Mouse (Mus musculus): ENCODE measurements around the gene Gars. TPM values are rescaled to one million over a fixed set of nuclear protein-coding genes. Genes with fewer than 3 reads are reported as not detected.

The Gars gene
- total RNA-seq, 2 experiments from 2014 or later = 60.7 to 62.6 TPM

DNA sequence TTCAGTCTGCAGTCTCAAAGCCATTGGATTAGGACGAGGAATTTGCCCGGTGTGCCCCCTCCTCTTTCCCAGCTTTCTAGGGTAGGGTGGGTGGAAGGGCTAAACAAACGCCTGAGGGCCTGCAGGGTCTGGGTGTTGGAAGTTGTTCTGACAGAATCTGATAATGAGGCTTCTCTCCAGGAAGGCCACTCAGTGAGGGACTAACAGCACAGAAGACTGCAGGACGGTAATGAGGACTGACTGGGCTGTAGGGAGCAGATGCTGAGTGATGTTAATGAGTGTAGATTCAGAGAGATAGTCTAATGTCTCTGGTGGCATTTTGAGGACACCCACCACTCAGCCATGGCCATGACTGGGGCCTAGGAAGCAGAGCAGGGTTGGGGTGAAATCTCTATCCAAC lies 49.5 kb downstream of the Gars start:
- intact Hi-C loops (cut with DNase I) = no loop called here
- no peak for DNase-seq

DNA sequence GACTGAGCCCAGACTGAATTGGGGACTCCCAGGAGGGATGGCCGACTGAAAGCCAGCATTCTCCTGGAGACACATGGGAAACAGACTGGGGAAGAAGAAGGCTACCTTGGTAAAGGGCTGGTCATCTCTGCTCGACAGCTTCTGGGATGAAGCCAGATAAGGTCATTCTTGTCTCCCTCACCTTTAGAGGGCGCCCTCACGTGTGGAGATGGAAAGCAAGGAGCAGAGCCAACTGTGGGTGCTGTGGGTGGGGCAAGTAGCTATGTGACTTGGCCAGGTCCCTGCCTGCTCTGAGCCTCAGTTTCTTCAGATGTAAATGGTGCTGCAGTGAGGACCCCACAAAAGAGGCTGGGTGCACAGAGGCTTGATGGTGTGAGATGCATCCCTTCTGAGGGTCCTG lies 52.8 kb downstream of the Gars start:
- intact Hi-C loops (cut with DNase I) = no loop called here
- DNase-seq = peak in 1 of 2 experiments; percentile 7

DNA sequence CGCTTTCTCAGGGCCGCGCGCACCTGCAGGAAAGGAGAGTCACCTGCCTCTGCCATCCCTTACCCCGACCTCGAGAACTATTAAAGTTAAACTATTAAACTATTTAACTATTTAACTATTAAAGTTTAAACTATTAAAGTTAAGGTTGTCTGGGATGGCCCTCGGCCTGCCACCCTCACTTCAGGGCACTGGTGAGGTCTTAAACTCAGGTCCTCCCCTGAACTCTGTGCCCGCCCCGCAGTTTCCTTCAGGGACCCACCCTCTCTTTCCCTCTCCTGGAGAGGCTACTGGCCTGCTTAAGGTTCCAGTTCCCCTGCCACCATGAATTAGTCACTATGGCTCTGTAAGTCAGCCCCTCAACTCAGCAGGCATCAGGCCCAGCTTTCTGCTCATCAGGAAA lies 53.6 kb downstream of the Gars start:
- intact Hi-C loops (cut with DNase I) = no loop called here

DNA sequence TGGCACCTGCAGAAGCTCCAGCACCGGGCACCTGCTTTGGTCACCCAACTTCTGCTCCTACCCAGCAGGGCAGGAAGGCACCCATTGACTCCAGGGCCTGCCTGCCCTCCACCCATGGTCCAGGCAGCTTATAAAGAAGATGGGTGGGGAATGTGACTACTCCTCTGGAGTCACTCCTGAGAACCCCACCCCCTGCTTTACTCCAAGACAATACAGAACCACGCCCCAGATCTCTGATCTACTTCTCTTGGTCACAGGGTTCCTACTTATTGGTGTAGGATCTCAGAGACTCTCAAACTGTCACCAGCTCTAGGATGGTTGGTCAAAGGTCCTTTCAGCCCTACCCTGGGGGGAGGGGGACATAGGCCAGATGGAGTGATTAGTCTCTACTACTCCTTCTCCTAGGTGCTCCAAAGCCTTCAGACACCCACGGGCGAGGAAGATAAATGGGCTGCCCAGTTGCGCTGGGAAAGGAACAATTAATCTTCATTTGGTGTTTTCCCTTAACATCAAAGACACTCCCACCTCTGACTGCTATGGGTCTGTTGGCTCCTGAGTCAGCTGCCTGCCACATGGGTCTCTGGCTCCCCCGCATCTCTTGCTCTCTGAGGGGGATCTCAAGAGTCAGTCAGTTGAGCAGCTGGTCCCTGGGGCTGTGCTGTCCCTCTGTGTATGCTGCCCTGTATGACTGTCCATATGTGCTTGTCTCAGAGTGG lies 55.8 kb downstream of the Gars start:
- no peak for DNase-seq
- intact Hi-C loops (cut with DNase I) = no loop called here

More for the DNA sequence above, 53.6 kb downstream of the Gars start:
- no peak for DNase-seq

DNA sequence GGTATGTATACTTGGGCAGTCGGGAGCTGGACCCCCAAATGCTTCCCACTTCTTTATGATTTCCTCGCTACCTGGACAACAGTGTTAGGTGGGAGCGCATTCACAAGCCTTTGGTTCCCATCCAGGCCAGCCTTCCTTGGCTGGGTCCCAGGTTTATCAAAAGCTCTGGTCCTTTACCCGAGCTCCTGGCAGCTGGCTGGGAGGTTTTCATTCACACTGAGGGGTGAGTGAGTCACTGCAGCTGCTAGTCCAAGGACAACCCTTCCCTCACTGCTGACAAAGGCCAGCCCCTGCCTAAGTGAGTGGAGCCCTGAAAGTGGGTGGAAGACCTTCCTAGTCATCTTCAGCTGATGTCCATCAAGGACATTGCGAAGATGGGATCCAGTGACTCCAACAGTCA lies 60.2 kb downstream of the Gars start:
- intact Hi-C loops (cut with DNase I) = no loop called here
- peak in 1 of 2 experiments; percentile 4 for DNase-seq

DNA sequence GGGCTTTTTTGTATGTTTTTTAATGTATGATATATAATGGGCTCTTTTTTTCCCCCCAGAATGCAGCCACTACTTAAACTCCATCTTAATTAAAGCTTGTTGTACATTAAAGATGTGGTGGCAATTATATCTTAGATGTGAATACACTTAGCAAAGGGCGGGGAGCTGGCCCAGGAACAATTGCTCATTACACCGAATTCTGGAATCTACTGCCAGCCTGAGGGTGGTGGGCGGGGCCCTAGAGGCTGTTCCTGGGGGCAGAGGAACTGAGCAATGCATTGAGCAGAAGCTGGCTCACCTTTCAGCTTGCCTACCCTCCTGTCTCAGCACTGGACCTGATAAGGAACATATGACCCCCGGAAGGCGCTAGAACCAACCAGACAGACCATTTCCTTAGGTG lies 60.8 kb downstream of the Gars start:
- no peak for DNase-seq
- intact Hi-C loops (cut with DNase I) = no loop called here

DNA sequence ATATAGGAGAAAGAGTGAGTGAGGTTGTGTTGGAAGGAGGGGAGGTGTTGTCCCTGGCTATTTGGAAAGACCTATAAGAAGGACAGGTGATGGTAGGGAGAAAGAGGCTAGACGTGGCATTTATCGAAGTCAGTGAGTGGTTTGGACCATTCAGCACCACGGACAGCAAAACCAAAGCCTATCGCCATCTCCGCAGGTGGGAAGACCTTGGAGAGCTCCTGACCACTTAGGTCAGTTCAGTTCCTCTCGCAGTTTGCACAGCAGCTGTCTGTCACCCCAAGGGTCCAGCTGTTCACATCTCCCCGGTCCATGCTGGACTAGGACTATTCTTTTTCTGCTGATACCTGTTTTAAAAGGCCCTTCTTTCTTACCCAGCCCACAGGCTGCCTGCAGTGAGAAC lies 70.6 kb downstream of the Gars start:
- no peak for DNase-seq
- intact Hi-C loops (cut with DNase I) = no loop called here

DNA sequence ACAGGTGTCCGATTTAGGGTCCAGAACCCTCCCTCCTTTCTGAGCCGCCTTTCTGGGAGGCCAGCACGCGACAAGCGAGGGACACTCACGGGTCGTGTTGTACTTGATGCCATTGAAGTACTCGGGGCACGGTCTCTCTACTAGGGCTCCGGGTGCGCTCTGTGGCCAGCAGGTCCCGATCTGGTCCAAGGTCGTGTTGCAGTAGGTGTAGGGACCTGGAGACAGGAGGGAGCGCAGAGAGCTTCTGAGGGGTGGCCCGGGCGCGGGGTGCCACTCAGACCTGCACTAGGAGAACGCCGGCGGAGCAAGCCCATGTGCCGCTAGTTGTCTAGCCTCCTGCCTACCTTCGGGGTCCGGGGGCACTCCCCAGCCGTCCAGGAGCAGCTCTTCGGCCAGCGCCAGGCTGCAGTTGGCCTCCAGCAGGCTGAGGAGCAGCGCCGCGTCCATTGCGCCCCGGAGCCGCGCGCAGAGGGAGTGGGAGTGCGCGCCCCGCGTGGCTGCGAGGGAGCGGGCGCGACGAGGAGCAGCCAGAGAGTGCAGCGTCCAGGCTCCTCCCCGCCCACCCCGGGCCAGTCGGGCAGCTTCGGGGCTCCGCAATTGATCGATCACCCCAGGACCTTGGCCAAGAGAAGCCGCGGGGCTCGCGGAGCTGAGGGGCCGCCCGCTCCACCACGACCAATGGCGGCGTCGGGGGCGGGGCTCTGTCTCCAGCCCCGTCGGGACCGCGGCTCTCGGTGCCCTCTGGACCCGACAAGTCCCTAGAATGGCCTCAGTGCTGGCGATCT lies 79.7 kb downstream of the Gars start:
- intact Hi-C loops (cut with DNase I) = no loop called here
- DNase-seq = peak in 1 of 2 experiments; percentile 14

DNA sequence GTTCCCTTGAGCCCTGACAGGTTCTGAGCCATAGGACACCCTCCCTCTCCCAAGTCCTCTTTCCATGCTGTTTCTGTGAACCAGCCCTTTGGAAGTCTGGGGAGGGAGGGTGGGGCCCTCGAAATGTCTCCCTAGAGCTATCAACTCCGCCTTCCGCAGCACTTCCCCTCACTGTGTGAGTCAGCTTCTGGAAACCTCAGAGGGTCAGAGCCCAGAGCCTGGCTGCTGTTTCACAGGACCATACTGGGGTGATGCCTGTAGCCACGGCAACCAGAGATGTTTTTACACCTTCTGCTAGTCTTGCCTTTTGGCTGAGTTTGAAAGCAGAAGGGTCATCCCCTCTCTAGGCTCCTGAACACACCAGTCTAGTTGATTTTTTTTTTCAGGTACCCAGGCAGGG lies 85.2 kb downstream of the Gars start:
- DNase-seq = peak; percentile 19 to 23
- intact Hi-C loops (cut with DNase I) = no loop called here

DNA sequence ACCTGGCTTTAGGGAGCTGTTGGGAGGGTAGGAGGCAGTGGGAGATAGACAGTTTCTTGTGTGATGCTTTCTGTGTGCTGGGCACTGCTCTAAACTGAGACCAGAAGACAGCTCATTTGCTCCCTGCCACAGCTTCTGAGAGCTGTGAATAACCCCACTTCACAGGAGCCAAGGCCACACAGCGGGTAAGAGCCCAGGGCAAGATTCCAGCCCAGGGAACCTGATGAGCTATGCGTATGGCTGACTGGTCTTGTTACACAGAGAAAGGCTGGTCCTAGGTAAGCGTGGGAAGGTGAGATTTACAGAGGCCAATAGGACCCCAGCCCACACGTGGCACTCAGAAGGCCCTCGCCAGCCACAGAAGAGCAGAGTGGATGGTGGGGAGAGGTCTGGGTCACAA lies 88.8 kb downstream of the Gars start:
- intact Hi-C loops (cut with DNase I) = no loop called here

DNA sequence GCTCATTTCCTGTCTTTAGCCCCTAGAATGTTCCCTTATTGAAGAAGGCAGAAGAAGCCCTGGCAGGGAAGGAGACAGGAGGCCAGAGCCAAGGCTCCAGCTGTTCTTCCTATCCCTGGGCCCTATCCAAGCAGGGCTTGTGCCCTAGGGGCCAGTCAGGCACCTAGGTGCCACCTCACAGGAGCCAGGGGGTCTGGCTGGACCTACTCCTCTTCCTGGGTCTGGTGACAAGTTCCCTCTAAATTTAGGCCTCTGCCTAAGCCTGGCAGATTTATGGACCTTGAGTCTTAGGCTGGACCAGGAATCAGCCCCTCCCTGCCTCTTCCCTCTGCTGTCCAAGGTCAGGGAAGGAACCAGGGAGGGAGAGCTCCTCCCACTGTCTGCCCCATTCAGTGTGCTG lies 90.6 kb downstream of the Gars start:
- DNase-seq = no peak
- intact Hi-C loops (cut with DNase I) = no loop called here

More for the DNA sequence above, 88.8 kb downstream of the Gars start:
- DNase-seq = no peak

Other genes starting within 250 kb of the Gars start
- gene Znrf2, start 221.1 kb upstream of the Gars start, total RNA-seq (2021) = 10 to 100 TPM; 16.1 to 18.1 TPM
- gene Nod1, start 65.4 kb upstream of the Gars start, total RNA-seq (2021) = 10 to 100 TPM; 19.8 to 21.2 TPM
- gene Ggct, start 45.1 kb upstream of the Gars start, total RNA-seq (2021) = 10 to 100 TPM; 24.3 to 24.7 TPM
- gene Crhr2, start 95.0 kb downstream of the Gars start, total RNA-seq (2021) = 10 to 100 TPM; 22.8 to 23.2 TPM
- gene Inmt, start 137.0 kb downstream of the Gars start, total RNA-seq (2021) = 10 to 100 TPM; 23.4 to 29.7 TPM
- 1 to 10 TPM; 5.5 to 5.9 TPM for gene Mindy4, start 165.4 kb downstream of the Gars start, total RNA-seq (2021)